Mouse (Mus musculus) right cerebral cortex, postnatal 25 days (tissue): ENCODE results near the gene Lcn9.
"Not testable (repeated sequence)": the region's sequence is repeated elsewhere in the genome, so short reads cannot be mapped to it uniquely, and the experiment has no call there.

Experiments
- DNase-seq: peaks from one replicate; pipeline ENCODE4 v3.0.0; 2022

The Lcn9 gene

GRCm38 (mm10) chr2:25822806-25823205 is at the start of gene Lcn9:
Gene Lcn9, plus strand, starts transcription at chr2:25823153.
- DNase-seq: no peak

GRCm38 (mm10) chr2:25773507-25773906 is 49.4 kb upstream of the Lcn9 start:
- no peak for DNase-seq

- no peak for DNase-seq
Measured at GRCm38 (mm10) chr2:25774640-25775039, 48.3 kb upstream of the Lcn9 start.

GRCm38 (mm10) chr2:25775991-25776390 is 47.0 kb upstream of the Lcn9 start:
- DNase-seq: no peak

- no peak for DNase-seq
Measured at GRCm38 (mm10) chr2:25776717-25777116, 46.2 kb upstream of the Lcn9 start, which contains the start of gene Lcn11. Gene Lcn11, plus strand, starts transcription at chr2:25777017.

- no peak for DNase-seq
Measured at GRCm38 (mm10) chr2:25779076-25779475, 43.9 kb upstream of the Lcn9 start.

GRCm38 (mm10) chr2:25780921-25781320 is 42.0 kb upstream of the Lcn9 start:
- DNase-seq: no peak

GRCm38 (mm10) chr2:25781957-25782356 is 41.0 kb upstream of the Lcn9 start, which contains the start of gene Gm13539:
Gene Gm13539, plus strand, starts transcription at chr2:25782257.
- DNase-seq: no peak

- no peak for DNase-seq
Measured at GRCm38 (mm10) chr2:25785573-25786322, 37.2 kb upstream of the Lcn9 start.

- DNase-seq: no peak
Measured at GRCm38 (mm10) chr2:25789092-25789491, 33.9 kb upstream of the Lcn9 start.

- DNase-seq: no peak
Measured at GRCm38 (mm10) chr2:25797635-25798034, 25.3 kb upstream of the Lcn9 start.

GRCm38 (mm10) chr2:25798065-25798464 is 24.9 kb upstream of the Lcn9 start:
- no peak for DNase-seq

GRCm38 (mm10) chr2:25811711-25812110 is 11.2 kb upstream of the Lcn9 start:
- no peak for DNase-seq

GRCm38 (mm10) chr2:25813364-25813763 is 9.6 kb upstream of the Lcn9 start:
- no peak for DNase-seq

GRCm38 (mm10) chr2:25815748-25816147 is 7.2 kb upstream of the Lcn9 start, which contains the start of gene Glt6d1:
Gene Glt6d1, minus strand, starts transcription at chr2:25815848.
- DNase-seq: not testable (repeated sequence)

GRCm38 (mm10) chr2:25824751-25825150 is 1.8 kb downstream of the Lcn9 start:
- DNase-seq: no peak

- no peak for DNase-seq
Measured at GRCm38 (mm10) chr2:25828344-25828947, 5.5 kb downstream of the Lcn9 start.

GRCm38 (mm10) chr2:25830786-25831185 is 7.8 kb downstream of the Lcn9 start:
- DNase-seq: no peak

- peak; percentile 72 for DNase-seq
Measured at GRCm38 (mm10) chr2:25836291-25836690, 13.3 kb downstream of the Lcn9 start.

- DNase-seq: no peak
Measured at GRCm38 (mm10) chr2:25842161-25842560, 19.2 kb downstream of the Lcn9 start.

- no peak for DNase-seq
Measured at GRCm38 (mm10) chr2:25842758-25843157, 19.8 kb downstream of the Lcn9 start.

GRCm38 (mm10) chr2:25844097-25844496 is 21.1 kb downstream of the Lcn9 start:
- no peak for DNase-seq

GRCm38 (mm10) chr2:25846516-25846915 is 23.6 kb downstream of the Lcn9 start:
- no peak for DNase-seq

- DNase-seq: no peak
Measured at GRCm38 (mm10) chr2:25847226-25847625, 24.3 kb downstream of the Lcn9 start, which contains the start of gene Sohlh1. Gene Sohlh1, minus strand, starts transcription at chr2:25847248.
